In the genomic region with DNA sequence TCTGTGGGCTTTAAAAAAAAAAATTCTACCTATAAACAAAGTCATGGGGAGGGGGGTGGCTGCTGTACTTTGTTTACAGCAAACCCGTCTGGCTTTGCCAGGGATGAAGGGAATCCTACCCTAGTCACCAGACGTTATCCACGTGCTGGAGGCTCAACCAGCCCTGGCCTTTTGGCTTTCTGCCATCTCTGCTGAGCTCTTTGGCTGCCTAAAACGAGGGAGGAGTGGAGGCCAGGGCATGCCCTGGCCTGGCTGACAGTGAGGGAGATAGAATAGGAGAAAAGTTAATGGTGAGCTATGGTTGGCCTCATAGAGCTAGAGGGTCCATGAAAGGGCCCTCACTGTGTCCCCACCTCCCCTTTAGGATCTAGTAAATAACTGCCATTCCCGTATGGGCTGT, we compare ENCODE assay signal across 9 mouse cellular contexts.
A peak's percentile ranks its signal among the peaks of the same experiment; 100 is the strongest.
DNase-seq lines count a peak whose midpoint lies in the region; ATAC-seq lines count a peak whose summit lies in the region.
"Had no signal": no experiment of that assay in that cellular context is flagged by ENCODE, and none has a peak within 500 bp of the region (broad histone marks: within the 10 kb centered on the region; RNA-seq: fewer than 3 reads in every experiment).

No protein-coding gene starts in this region.

- no peak overlapping the region for H3K27ac ChIP-seq in midbrain, embryonic 14.5 days (replicated peaks; ENCODE audit: low read depth, low read length)
- H3K27ac ChIP-seq in midbrain, embryonic 10.5 days (replicated peaks), result no peak overlapping the region
- H3K27ac ChIP-seq in hindbrain, embryonic 16.5 days (ENCODE audit: low read depth, low read length), result no peak overlapping the region
- H3K27ac ChIP-seq: liver, embryonic 14.5 days had no signal

- no peaks in the 10 kb centered on the region for H3K36me3 ChIP-seq in midbrain, embryonic 14.5 days (ENCODE audit: control insufficient read depth, insufficient read depth, low read length)
- H3K36me3 ChIP-seq in midbrain, embryonic 10.5 days, result no peaks in the 10 kb centered on the region
- no peaks in the 10 kb centered on the region for H3K36me3 ChIP-seq in hindbrain, embryonic 16.5 days (ENCODE audit: control insufficient read depth, insufficient read depth, low read length)

- no peaks in the 10 kb centered on the region for H3K27me3 ChIP-seq in midbrain, embryonic 14.5 days (ENCODE audit: control insufficient read depth, insufficient read depth, low read length)
- no peaks in the 10 kb centered on the region for H3K27me3 ChIP-seq in midbrain, embryonic 10.5 days (ENCODE audit: low read depth, poor library complexity, severe bottlenecking)
- H3K27me3 ChIP-seq in hindbrain, embryonic 16.5 days (replicated peaks; ENCODE audit: control insufficient read depth, insufficient read depth, low read length), result no peaks in the 10 kb centered on the region

- intact Hi-C loops in heart, postnatal 10 days (cut with DNase I), result no loop called here

- no peak overlapping the region for H3K4me2 ChIP-seq in midbrain, embryonic 14.5 days (ENCODE audit: low read length)
- no peak overlapping the region for H3K4me2 ChIP-seq in hindbrain, embryonic 16.5 days (ENCODE audit: low read length)

- 50% methylated on average over 5 of the region's 5 CpGs for WGBS in midbrain, embryonic 14.5 days
- WGBS in midbrain, embryonic 10.5 days, result 67% methylated on average over 5 of the region's 5 CpGs
- WGBS in hindbrain, embryonic 16.5 days, result 40% methylated on average over 5 of the region's 5 CpGs

- no peaks in the 10 kb centered on the region for H3K9me3 ChIP-seq in midbrain, embryonic 14.5 days (ENCODE audit: control insufficient read depth, low read length)
- no peaks in the 10 kb centered on the region for H3K9me3 ChIP-seq in midbrain, embryonic 10.5 days (replicated peaks)
- H3K9me3 ChIP-seq in hindbrain, embryonic 16.5 days (ENCODE audit: control insufficient read depth, low read length), result no peaks in the 10 kb centered on the region

- H3K9ac ChIP-seq in midbrain, embryonic 14.5 days (replicated peaks; ENCODE audit: low read length), result no peak overlapping the region
- no peak overlapping the region for H3K9ac ChIP-seq in hindbrain, embryonic 16.5 days (ENCODE audit: low read depth, low read length)
- H3K9ac ChIP-seq: liver, embryonic 14.5 days had no signal

- peak; percentile 58 for DNase-seq in midbrain, embryonic 14.5 days
- no peak for DNase-seq in midbrain, embryonic 10.5 days (ENCODE audit: low spot score)
- DNase-seq in heart, postnatal 10 days, result peak; percentile 56 to 57
- peak; percentile 28 for DNase-seq in skeletal muscle tissue, adult 2 months (ENCODE audit: low read depth, low spot score)
- no peak for DNase-seq in thymus, postnatal 14 days
- DNase-seq in thymus, postnatal 25 days, result no peak

- H3K4me3 ChIP-seq in midbrain, embryonic 14.5 days (replicated peaks; ENCODE audit: low read depth, low read length), result no peak overlapping the region
- no peak overlapping the region for H3K4me3 ChIP-seq in midbrain, embryonic 10.5 days
- no peak overlapping the region for H3K4me3 ChIP-seq in hindbrain, embryonic 16.5 days (ENCODE audit: low read length)

- no peak for ATAC-seq in midbrain, embryonic 14.5 days (ENCODE audit: low FRiP score, low TSS enrichment)
- peak; percentile 68 for ATAC-seq in cerebellum, adult (ENCODE audit: insufficient number of reproducible peaks, low FRiP score, low TSS enrichment)
- ATAC-seq in hindbrain, embryonic 16.5 days, result no peak

- no peaks in the 10 kb centered on the region for H3K4me1 ChIP-seq in midbrain, embryonic 14.5 days (ENCODE audit: control insufficient read depth, insufficient read depth, low read length)
- no peaks in the 10 kb centered on the region for H3K4me1 ChIP-seq in midbrain, embryonic 10.5 days
- H3K4me1 ChIP-seq in hindbrain, embryonic 16.5 days (ENCODE audit: control insufficient read depth, insufficient read depth, low read depth, low read length), result peaks cover 2% of the 10 kb centered on the region; the same call in 1 of the 2 replicates

Comparison
In these comparisons a context has a peak if more than half of its experiments do, and no peak if none do; other contexts are left out.
1. DNase-seq: peak in midbrain, embryonic 14.5 days (single experiment), heart, postnatal 10 days (2 of 2) and skeletal muscle tissue, adult 2 months (single experiment); none in midbrain, embryonic 10.5 days (single experiment), thymus, postnatal 14 days (single experiment) and thymus, postnatal 25 days (single experiment).